22 mouse cellular contexts compared by ENCODE assay signal in genomic region chr17:6179389-6179788, GRCm38 (mm10).
DNase-seq lines count a peak whose midpoint lies in the region; ATAC-seq and TF ChIP-seq lines count a peak whose summit lies in the region.
"Had no signal": no experiment of that assay in that cellular context is flagged by ENCODE, and none has a peak within 500 bp of the region (broad histone marks: within the 10 kb centered on the region; RNA-seq: fewer than 3 reads in every experiment).

No protein-coding gene starts in this region.

- no peaks in the 10 kb centered on the region for H3K9me3 ChIP-seq in hindbrain, embryonic 15.5 days
- 0 out of 2 replicates have a peak, but pooled peaks cover 2% of the 10 kb centered on the region for H3K9me3 ChIP-seq in hindbrain, postnatal 0 days (ENCODE audit: low read length)
- H3K9me3 ChIP-seq in lung, postnatal 0 days (ENCODE audit: low read length), result no peaks in the 10 kb centered on the region
- H3K9me3 ChIP-seq: liver, embryonic 15.5 days; neural tube, embryonic 12.5 days had no signal

- no peak overlapping the region for H3K4me3 ChIP-seq in hindbrain, embryonic 15.5 days
- no peak overlapping the region for H3K4me3 ChIP-seq in hindbrain, postnatal 0 days (ENCODE audit: low read length)
- no peak overlapping the region for H3K4me3 ChIP-seq in lung, postnatal 0 days (ENCODE audit: low read depth, low read length)
- H3K4me3 ChIP-seq: embryonic facial prominence, embryonic 13.5 days; liver, embryonic 15.5 days; midbrain, embryonic 10.5 days; neural tube, embryonic 12.5 days had no signal

- H3K9ac ChIP-seq in hindbrain, embryonic 15.5 days, result no peak overlapping the region
- no peak overlapping the region for H3K9ac ChIP-seq in hindbrain, postnatal 0 days (replicated peaks; ENCODE audit: low read length)
- no peak overlapping the region for H3K9ac ChIP-seq in lung, postnatal 0 days (replicated peaks; ENCODE audit: low read depth)
- H3K9ac ChIP-seq: embryonic facial prominence, embryonic 13.5 days; forebrain, postnatal 0 days; liver, embryonic 15.5 days; neural tube, embryonic 12.5 days had no signal

- H3K36me3 ChIP-seq in hindbrain, embryonic 15.5 days, result peaks cover 9% of the 10 kb centered on the region
- no peaks in the 10 kb centered on the region; the same call in 1 of the 2 replicates for H3K36me3 ChIP-seq in hindbrain, postnatal 0 days (ENCODE audit: insufficient read depth, low read length)
- H3K36me3 ChIP-seq in lung, postnatal 0 days (ENCODE audit: insufficient read depth, low read length), result no peaks in the 10 kb centered on the region
- H3K36me3 ChIP-seq: liver, embryonic 15.5 days had no signal

- H3K4me1 ChIP-seq in hindbrain, embryonic 15.5 days (replicated peaks), result peaks cover 16% of the 10 kb centered on the region
- H3K4me1 ChIP-seq in hindbrain, postnatal 0 days (ENCODE audit: insufficient read depth, low read length), result no peaks in the 10 kb centered on the region
- H3K4me1 ChIP-seq in lung, postnatal 0 days (ENCODE audit: insufficient read depth, low read depth, low read length), result no peaks in the 10 kb centered on the region
- H3K4me1 ChIP-seq: embryonic facial prominence, embryonic 13.5 days; liver, embryonic 15.5 days; midbrain, embryonic 10.5 days had no signal

- no peak for DNase-seq in hindbrain, postnatal 0 days (ENCODE audit: low spot score)
- DNase-seq in A20 (ENCODE audit: low read depth, low spot score), result peak; percentile 5
- DNase-seq in Muller cell, postnatal 12 days (ENCODE audit: inconsistent ontology term), result peak; percentile 37
- peak; percentile 12 for DNase-seq in mesoderm, embryonic 11.5 days (ENCODE audit: low read depth, low spot score)
- no peak for DNase-seq in T-cell, adult 2 months (ENCODE audit: low spot score)
- no peak for DNase-seq in lung, postnatal 0 days (ENCODE audit: low spot score)
- DNase-seq: adrenal gland, postnatal 10 days; cerebellum, adult 9-11 months; forebrain, postnatal 0 days; gastrocnemius, postnatal 36 days; kidney, postnatal 36 days; layer of hippocampus, adult 9-11 months; lung, postnatal 10 days; thymus, adult 18-20 months had no signal

- 30% methylated on average over 4 of the region's 4 CpGs for WGBS in hindbrain, embryonic 15.5 days
- WGBS in hindbrain, postnatal 0 days, result 39% methylated on average over 4 of the region's 4 CpGs
- 76% methylated on average over 4 of the region's 4 CpGs for WGBS in lung, postnatal 0 days

- no peak for ATAC-seq in hindbrain, embryonic 15.5 days (ENCODE audit: low FRiP score, low read depth)
- no peak for ATAC-seq in hindbrain, postnatal 0 days
- ATAC-seq in lung, postnatal 0 days, result no peak
- no peak for ATAC-seq in inflammation-experienced regulatory T-cells, adult 6 months
- ATAC-seq: activated CD4-positive, CD25-positive, alpha-beta regulatory T cell, adult 4 months; forebrain, postnatal 0 days; Patski had no signal

- H3K27ac ChIP-seq in hindbrain, embryonic 15.5 days (replicated peaks), result 0 out of 2 replicates have a peak overlapping the region, but pooled peaks have one; percentile 32
- no peak overlapping the region for H3K27ac ChIP-seq in hindbrain, postnatal 0 days
- H3K27ac ChIP-seq in lung, postnatal 0 days (ENCODE audit: low read length), result no peak overlapping the region
- H3K27ac ChIP-seq: embryonic facial prominence, embryonic 13.5 days; liver, embryonic 15.5 days; midbrain, embryonic 10.5 days; neural tube, embryonic 12.5 days had no signal

- H3K4me2 ChIP-seq in hindbrain, embryonic 15.5 days, result no peak overlapping the region
- no peak overlapping the region for H3K4me2 ChIP-seq in hindbrain, postnatal 0 days (ENCODE audit: low read depth, low read length)
- no peak overlapping the region for H3K4me2 ChIP-seq in lung, postnatal 0 days (replicated peaks; ENCODE audit: low read depth, low read length)
- H3K4me2 ChIP-seq: embryonic facial prominence, embryonic 13.5 days; liver, embryonic 15.5 days; neural tube, embryonic 12.5 days had no signal

- no peak for TF ChIP-seq CTCF in hindbrain, postnatal 0 days (IDR thresholded peaks at IDR 0.05; ENCODE audit: low read depth)
- no peak for TF ChIP-seq CTCF in lung, postnatal 0 days (IDR thresholded peaks at IDR 0.05)

- no peak for TF ChIP-seq EP300 in lung, postnatal 0 days (IDR thresholded peaks at IDR 0.05)

- H3K27me3 ChIP-seq in hindbrain, embryonic 15.5 days, result no peaks in the 10 kb centered on the region
- H3K27me3 ChIP-seq in hindbrain, postnatal 0 days (ENCODE audit: insufficient read depth, low read length), result no peaks in the 10 kb centered on the region
- H3K27me3 ChIP-seq in lung, postnatal 0 days (replicated peaks; ENCODE audit: insufficient read depth, low read length), result no peaks in the 10 kb centered on the region
- H3K27me3 ChIP-seq: embryonic facial prominence, embryonic 13.5 days; liver, embryonic 15.5 days; neural tube, embryonic 12.5 days; Patski had no signal

Comparison
In these comparisons a context has a peak if more than half of its experiments do, and no peak if none do; other contexts are left out.
1. DNase-seq: peak in A20 (single experiment), Muller cell, postnatal 12 days (single experiment) and mesoderm, embryonic 11.5 days (single experiment); none in hindbrain, postnatal 0 days (single experiment), T-cell, adult 2 months (single experiment) and lung, postnatal 0 days (single experiment).